Mouse (Mus musculus): ENCODE results near the gene Elp1. TPM values are rescaled to one million over a fixed set of nuclear protein-coding genes. Genes with fewer than 3 reads are reported as not detected.

Gene Elp1
- total RNA-seq, 2 experiments from 2014 or later, result 63.5 to 65.1 TPM

DNA sequence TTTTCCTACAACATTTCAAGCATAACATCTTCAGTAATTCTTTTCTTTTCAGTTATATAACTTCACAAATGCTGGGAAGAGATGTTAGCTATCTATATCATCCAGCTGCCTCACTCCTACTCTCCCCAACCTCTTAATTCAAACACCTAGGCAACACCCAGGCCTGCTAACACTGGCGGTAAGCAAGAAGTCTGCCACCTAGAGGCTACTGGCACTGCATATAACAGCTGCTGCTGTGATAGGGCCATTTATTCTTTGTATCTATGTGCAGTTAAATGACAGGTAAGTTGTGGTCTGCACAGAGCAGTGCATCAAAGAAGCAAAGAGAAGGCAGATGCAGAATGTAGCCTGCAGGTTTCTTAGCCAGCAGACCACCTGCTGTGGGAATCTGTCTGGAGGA lies 10.8 kb downstream of the Elp1 start:
- peak in 1 of 2 experiments; percentile 47 for DNase-seq (ENCODE audit: low spot score in 2 of 2)
- intact Hi-C loops (cut with DNase I), result no loop called here

DNA sequence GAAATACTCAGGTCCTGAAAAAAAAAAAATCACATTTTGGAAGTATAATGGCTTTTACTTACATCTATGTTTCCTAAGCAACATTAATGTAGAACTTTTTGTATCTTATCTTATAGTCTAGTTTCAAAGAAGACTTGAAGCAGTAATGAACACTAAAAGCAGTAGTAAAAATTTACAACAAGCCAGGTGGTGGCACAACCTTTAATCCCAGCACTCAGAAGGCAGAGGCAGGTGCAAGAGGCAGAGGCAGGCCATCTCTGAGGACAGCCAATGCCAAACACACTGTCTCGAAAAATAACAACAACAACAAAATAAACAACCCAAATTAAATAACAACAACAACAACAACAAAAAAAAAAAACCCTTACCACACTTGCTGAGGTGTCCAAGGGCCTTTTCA lies 31.1 kb downstream of the Elp1 start:
- intact Hi-C loops (cut with DNase I), result no loop called here
- no peak for DNase-seq (ENCODE audit: low spot score in 2 of 2)

DNA sequence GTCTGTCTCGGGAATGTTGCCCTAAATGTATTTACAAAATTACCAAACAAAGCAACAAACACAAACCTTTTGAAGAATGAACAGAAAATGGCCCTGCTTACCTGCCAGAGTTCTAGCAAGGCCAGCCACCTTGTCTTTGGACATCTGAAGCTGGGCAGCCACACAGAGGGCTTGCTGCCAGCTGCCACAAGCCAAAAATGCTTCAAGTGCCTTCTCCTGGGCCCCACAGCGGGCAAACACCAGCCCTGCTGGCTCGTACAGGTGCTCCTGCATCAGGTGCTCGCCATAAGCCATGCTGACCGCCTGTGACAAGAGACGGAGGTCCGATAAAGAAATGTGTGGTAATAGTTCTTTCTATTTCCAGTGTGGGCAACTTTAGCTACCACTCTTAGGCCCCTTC lies 33.2 kb downstream of the Elp1 start:
- intact Hi-C loops (cut with DNase I), result no loop called here

DNA sequence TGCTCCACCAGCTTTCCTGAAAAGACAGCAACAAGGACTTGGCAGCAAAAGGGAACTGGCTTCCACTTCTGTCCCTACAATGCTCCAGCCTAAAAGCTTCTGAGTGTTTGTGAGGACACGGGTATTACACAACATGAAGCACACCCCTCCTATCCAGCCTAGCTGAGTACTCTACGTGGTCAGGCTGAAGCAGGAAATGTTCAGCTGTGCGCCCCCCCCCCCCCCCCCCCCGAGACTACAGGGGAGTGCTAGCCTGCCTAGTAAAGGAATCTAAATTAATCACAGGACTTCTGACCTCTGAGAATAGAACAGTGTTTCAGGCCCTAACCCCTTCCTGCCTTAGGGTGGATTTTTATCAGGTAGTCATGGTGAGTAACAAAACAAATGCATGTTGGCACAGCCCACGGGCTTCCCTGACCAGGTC lies 34.3 kb downstream of the Elp1 start:
- DNase-seq (ENCODE audit: low spot score in 2 of 2), result peak in 1 of 2 experiments; percentile 44
- intact Hi-C loops (cut with DNase I), result no loop called here

More for the DNA sequence above, 33.2 kb downstream of the Elp1 start:
- DNase-seq (ENCODE audit: low spot score in 2 of 2), result no peak

DNA sequence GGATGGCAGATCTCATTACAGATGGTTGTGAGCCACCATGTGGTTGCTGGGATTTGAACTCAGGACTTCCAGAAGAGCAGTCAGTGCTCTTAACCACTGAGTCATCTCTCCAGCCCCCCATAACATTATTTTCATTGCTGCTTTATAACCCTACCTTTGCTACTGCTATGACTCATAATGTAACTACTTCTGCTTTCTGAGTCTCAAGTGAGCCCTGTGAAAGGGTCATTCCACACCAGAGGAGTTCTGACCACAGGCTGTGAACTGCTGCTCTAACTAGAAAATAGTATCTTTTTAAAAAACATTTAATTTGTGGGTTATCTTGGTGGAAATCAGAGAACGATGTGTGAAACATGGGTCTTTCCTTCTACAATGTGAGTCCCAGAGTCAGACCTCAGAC lies 44.4 kb downstream of the Elp1 start:
- intact Hi-C loops (cut with DNase I), result loop anchor here (5.0 kb wide), 1 partner anchor 50 kb away; no protein-coding TSS in a partner anchor
- no peak for DNase-seq (ENCODE audit: low spot score in 2 of 2)

DNA sequence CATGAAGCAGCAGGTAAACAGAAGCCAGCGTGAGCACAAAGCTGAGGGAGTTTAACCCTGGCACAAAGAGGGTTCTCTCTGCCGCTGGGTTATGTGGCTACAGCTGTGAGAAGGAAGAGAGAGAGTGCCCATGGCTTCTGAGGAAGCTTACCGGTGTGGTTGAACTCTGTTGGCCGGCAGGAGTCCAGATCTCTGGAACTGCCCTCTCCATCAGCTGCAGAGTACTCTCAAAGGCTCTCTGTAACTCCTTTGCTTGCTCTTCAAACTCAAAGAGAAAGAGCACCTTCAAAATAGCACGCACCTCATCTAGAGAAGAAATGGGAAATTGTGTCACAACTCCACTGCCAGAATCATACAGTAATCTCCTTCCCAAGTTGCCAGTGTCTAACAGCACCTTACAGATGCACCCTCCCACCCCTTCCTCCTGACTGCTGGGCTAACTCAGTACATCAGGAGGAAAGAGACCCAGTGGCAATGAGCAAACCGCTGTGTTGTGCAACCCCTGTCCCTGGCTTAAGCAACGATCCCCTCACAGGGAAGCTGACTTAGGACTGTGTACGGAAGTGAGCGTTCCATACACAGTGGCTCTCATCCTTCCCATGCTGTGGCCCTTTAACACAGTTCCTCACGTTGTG lies 45.0 kb downstream of the Elp1 start:
- intact Hi-C loops (cut with DNase I), result loop anchor here (5.0 kb wide), 1 partner anchor 50 kb away; no protein-coding TSS in a partner anchor
- no peak for DNase-seq (ENCODE audit: low spot score in 2 of 2)

DNA sequence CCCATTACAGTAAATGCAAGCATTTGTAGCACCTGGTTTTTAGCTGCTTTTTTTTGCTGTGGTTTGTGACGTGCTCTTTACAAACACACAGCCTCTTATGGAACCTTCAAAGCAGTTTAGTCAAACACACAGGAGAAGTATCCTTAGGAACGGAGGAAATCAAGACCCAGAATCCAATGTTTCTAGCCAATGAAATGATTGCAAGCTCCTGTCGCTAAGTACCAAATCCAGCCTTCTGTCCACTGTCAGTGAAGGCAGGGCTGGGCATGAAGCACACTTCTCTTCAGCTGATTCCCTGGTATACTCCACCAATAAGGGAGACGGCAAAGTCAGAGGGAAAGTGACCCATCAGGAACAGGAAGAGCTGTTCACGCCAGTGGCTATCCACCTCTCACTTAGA lies 46.1 kb downstream of the Elp1 start:
- intact Hi-C loops (cut with DNase I), result loop anchor here (5.0 kb wide), 1 partner anchor 49 kb away; no protein-coding TSS in a partner anchor
- DNase-seq (ENCODE audit: low spot score in 2 of 2), result no peak

DNA sequence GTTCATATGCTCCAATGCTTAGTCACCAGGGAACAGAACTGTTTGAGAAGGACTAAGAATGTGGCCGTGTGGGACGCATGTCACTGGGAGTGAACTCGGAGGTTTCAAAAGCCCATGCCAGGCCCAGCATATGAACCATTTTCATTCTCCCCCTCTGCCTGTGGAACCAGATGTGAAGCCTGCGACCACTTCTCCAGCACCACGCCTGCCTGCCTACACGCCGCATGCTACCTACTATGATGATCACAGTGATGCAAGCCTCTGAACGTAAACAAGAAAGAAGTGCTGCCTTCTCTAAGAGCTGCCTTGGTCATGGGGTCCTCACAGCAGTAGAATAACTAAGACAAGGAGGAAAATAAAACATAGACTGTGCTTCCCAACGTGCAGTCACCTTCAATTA lies 54.7 kb downstream of the Elp1 start:
- DNase-seq (ENCODE audit: low spot score in 2 of 2), result no peak
- intact Hi-C loops (cut with DNase I), result no loop called here

DNA sequence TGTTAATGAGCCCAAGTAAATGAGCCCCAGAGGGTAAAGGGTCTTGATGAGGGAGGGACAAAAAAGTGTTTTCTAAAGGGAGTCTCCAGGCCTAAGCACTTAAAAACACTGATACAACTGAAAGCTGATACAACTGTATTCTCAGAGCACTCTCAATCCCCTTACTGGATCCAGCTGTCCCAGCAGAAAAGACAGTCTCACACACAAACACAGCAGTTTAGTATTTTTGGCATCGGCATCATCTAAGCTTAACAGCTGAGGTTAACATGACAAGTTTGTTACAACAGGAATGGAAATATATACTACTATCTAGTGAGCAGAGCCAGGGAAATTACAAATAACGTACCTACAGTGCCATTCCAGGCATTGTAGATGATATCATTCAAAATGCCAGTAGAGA lies 55.8 kb downstream of the Elp1 start:
- intact Hi-C loops (cut with DNase I), result no loop called here
- DNase-seq (ENCODE audit: low spot score in 2 of 2), result no peak

DNA sequence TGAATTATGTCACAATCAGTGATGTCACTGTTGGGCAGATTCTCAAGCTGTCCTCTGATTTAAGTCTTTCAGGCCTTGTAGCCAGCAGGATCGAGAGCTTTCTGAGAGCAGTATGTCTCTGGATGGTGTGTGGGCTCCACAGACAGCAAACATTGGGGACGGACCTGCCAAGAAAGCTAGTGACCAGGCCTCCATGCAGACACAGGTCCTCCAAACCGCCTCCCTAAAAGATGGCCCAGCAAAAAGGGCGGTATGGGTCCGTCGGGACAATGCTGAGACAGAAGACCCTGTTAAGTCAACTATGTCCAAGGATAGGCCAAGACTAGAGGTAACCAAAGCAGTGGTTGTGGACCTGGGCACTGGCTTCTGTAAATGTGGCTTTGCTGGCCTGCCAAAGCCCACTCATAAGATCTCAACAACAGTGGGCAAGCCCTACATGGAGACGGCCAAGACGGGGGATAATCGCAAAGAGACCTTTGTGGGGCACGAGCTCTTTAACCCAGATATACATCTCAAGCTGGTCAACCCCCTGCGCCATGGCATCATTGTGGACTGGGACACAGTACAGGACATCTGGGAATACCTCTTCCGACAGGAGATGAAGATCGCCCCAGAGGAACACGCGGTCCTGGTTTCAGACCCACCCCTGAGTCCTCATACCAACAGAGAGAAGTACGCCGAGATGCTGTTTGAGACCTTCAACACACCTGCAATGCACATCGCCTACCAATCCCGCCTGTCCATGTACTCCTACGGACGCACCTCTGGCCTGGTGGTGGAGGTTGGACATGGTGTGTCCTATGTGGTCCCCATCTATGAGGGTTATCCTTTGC lies 58.6 kb downstream of the Elp1 start, which contains the start of gene Actl7a:
Gene Actl7a (plus strand): TSS at position 51 of the 833 bp plus-strand sequence.
- intact Hi-C loops (cut with DNase I), result loop anchor here (2.0 kb wide), 1 partner anchor 21 kb away; no protein-coding TSS in a partner anchor
- no peak for DNase-seq (ENCODE audit: low spot score in 2 of 2)

DNA sequence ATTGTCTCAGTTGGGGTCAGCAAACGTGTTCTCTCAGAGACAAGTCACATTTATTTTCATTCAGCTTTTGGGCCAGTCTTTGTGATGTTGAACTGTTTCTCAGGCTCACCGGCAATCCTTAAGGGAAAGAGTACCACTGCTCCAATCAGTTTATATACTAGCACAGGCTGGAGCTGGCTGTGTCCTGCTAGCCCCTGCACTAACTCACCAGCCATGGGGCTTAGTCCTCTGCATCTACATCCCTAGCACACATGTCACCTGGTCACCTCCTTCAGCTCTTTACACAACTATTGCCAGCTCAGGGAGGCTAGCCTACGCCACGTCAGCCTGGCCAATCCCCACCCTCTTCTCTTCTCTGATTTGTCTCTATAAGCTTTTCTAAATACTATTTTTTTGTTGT lies 59.4 kb downstream of the Elp1 start:
- no peak for DNase-seq (ENCODE audit: low spot score in 2 of 2)
- intact Hi-C loops (cut with DNase I), result loop anchor here (2.0 kb wide), 1 partner anchor 20 kb away; no protein-coding TSS in a partner anchor

DNA sequence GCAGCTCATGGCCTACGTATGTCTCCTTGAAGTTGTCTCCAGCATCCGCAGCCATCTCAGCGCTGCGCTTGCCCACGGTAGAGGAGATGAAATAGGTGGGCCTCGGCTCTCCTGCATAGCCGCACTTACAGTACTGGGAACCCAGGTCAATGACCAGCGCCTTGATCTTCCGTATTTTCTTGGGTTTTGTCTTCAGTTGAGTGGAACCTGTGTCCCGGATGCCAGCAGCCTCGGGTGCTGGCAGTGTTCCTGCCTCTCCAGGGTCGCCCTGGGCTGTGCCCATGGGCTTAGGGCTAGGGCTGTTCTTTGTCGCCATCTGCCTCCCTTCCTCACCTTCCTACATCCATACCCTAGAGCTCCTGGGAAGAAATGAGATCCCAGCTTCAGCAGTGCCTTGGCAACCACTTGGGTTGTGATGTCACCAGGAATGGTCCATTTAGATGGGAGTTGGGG lies 61.1 kb downstream of the Elp1 start, which contains the start of gene Actl7b:
Gene Actl7b (minus strand): TSS at position 403 of the 453 bp plus-strand sequence.
- no peak for DNase-seq (ENCODE audit: low spot score in 2 of 2)
- intact Hi-C loops (cut with DNase I), result no loop called here

DNA sequence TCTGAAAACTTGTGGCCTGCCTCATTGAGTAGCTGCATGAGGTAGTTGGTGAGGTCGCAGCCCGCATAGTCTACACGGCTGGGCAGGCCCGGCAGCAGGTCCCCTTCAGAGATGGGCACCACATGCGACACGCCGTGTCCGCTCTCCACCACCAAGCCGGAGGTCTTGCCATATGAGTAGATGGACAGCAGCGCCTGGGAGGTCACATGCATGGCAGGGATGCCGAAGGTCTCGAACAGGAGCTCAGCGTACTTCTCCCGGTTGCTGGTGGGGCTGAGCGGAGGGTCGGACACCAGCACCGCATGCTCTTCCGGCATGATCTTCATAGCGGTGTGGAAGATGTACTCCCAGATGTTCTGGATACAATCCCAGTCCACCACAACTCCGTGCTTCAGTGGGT lies 61.5 kb downstream of the Elp1 start:
- DNase-seq (ENCODE audit: low spot score in 2 of 2), result no peak
- intact Hi-C loops (cut with DNase I), result no loop called here

DNA sequence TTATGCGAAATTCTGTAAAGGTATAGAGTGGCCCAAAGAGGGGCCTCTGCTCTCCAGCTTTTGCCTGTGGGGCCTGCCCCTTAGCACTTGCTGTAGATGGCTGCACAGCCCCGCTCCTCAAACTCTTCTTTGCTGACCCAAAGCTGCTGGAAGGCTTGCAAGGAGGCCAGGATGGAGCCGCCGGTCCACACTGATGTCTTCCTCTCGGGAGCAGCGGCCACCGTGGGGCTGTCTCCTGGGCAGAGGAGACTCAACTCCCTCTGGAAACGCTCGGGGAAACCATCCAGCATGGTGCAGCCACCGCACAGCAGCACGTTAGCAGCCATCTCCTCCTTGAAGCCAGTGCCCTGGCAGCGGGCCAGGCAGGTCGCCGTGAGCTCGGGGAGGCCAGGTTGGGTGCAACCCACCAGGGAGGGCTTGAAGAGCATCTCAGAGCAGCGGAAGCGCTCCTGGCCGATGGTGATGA lies 62.1 kb downstream of the Elp1 start, which contains the start of gene Gm26657:
Gene Gm26657 (plus strand): TSS at position 51 of the 466 bp plus-strand sequence.
- intact Hi-C loops (cut with DNase I), result no loop called here
- no peak for DNase-seq (ENCODE audit: low spot score in 2 of 2)

DNA sequence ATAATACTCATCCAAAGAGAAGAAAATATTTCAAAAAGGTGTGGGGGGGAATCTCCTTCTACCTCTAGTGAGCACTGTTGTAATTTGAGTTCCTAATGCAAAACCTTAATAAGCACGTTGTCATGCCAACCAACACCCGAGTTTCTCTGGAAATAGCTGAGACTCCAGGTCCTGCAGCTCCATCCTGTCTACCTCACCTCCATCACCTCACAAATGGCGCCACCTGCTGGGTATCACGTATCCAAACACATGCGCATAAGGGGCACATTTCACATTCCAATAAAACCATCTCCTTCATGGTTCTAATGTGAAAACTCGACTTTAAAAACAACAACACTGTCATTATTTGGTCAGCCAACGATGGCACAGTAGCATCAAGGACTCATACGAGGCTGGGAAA lies 76.3 kb downstream of the Elp1 start:
- intact Hi-C loops (cut with DNase I), result no loop called here
- DNase-seq (ENCODE audit: low spot score in 2 of 2), result no peak

DNA sequence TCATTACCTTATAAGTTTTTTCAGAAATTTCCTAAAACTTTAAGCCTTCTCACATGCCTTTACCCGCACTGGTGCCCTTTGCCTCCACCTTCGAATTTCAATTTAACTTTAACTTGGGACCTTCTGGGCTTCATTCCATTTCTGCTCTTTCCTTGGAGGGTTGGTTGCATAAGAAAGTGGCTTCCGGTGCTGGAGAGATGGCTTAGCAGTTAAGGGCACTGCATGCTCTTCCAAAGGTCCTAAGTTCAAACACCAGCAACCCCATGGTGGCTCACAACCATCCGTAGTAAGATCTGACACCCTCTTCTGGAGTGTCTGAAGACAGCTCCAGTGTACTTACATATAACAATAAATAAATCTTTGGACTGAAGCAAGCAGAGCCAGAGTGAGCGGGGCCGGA lies 78.9 kb downstream of the Elp1 start:
- no peak for DNase-seq (ENCODE audit: low spot score in 2 of 2)
- intact Hi-C loops (cut with DNase I), result loop anchor here (2.0 kb wide), 1 partner anchor 20 kb away; the partner anchor contains the start of gene Actl7a

DNA sequence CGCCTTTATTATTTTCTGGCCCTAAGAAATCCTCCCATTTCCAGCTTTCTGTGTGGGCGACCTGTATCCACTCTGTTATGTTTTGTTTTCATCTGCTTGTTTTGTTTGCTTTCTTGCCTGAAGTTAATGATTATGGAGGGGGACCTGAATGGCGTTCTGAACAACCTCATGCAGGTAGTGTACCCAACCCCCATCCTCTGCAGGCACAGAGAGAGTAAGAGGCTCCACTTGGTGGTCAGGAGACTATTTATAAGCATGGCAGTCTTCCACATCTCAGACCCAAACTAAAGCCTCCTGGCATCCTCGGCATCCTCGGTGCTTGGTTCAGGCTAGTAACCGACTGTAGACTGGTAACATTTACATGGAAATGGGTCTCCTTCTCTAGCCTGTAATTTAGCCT lies 79.8 kb downstream of the Elp1 start:
- no peak for DNase-seq (ENCODE audit: low spot score in 2 of 2)
- intact Hi-C loops (cut with DNase I), result loop anchor here (2.0 kb wide), 1 partner anchor 20 kb away; the partner anchor contains the start of gene Actl7a

DNA sequence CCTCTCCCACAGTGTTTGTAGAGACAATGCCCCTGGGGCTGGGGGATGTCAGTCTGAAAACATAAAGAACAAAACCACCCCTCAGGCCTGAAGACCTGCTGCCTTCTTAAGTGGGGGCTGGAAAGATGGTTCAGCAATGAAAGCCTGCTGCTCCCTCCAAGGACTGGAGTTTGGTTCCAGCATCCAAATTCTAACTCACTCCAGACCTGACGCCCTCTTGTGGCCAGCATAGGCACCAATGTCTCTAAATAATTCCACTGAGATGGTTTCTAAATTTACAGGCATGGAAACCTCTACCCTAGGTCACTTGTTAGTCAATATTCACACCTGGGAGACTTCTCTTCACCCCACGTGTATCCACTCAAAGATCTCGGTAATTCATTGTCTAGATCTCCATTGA lies 80.7 kb downstream of the Elp1 start:
- peak in 1 of 2 experiments; percentile 26 for DNase-seq (ENCODE audit: low spot score in 2 of 2)
- intact Hi-C loops (cut with DNase I), result no loop called here

DNA sequence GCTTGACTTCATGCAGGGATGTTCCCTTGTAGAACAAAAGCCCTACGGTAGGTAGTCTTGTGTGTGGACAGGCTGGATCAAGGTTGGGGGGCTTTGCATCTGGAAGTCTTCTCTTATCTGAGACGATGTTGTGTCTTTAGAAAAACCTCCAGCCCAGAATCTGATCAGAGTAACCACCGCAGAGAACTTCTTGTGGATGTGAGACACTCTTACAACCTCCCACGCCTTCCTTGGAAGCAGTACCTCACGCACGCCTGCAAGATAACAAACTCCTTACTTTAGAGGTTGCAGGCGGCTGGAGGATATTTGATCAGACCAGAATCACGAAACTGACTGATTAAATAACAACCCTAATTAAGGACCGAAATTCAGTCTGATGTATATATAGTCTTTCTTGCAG lies 81.7 kb downstream of the Elp1 start:
- intact Hi-C loops (cut with DNase I), result no loop called here
- peak in 1 of 2 experiments; percentile 70 for DNase-seq (ENCODE audit: low spot score in 2 of 2)

DNA sequence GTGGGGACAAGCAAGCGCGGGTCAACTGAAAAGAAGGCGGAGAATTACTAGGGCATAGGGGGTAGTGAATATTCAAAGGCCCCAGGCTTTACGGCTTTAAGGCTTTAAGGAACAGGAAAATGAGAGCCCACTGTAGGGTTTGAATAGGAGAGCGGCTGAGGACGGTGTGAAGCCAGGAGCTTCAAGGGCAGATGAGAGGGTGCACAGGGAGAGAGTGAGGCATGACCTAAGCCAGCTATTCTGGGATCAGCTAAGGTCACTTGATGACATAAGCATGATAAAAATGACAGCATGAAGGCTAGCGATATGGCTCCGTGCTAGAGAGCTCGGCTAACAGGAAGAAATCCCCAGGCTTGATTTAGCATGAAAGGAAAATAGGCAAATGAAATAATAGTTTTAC lies 82.7 kb downstream of the Elp1 start:
- DNase-seq (ENCODE audit: low spot score in 2 of 2), result no peak
- intact Hi-C loops (cut with DNase I), result no loop called here

Measured in left cerebral cortex, postnatal 25 days (tissue).